Mouse (Mus musculus) CD4-positive, CD25-positive, alpha-beta regulatory T cell, adult 4 months (primary cell): Measurements from ENCODE around the gene Egln1. TPM values are rescaled to one million over a fixed set of nuclear protein-coding genes. Genes with fewer than 3 reads are reported as not detected.
A peak's percentile ranks its signal among the peaks of the same experiment; 100 is the strongest.

Experiments
- ATAC-seq: one replicate; pipeline ENCODE4 v1.8.0; 2017
- polyA plus RNA-seq, 2 experiments: library from polyadenylated mRNA; unstranded; fragments of 100-300 nt; shearing (Covaris generic); gene quantifications; one replicate each; pipeline ENCODE4 v1.2.1; 2017

Egln1 gene
- polyA plus RNA-seq, 2 experiments from 2014 or later, result 11.0 to 13.7 TPM

- no peak for ATAC-seq
Observed at GRCm38 (mm10) chr8:124944406-124944805, 4.7 kb downstream of the Egln1 start.

DNA sequence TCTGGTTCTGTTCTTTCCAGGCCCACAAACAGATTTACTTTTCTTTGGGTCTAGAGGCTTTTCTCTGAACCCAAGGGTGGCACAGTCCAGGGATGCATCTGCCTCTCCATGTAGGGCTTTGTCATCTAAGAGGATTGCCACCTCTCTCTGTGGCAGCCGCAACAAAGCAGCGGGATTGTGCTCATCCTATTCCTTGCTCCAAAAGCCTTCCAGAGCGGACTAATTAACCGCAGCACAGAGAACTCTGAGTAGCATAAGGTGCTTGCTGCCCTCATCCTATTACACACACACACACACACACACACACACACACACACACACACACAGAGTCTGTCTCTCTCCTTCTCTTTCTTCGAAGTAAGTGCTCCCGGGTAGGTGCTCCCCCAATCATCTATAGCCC is 5.3 kb downstream of the Egln1 start:
- ATAC-seq, result no peak

DNA sequence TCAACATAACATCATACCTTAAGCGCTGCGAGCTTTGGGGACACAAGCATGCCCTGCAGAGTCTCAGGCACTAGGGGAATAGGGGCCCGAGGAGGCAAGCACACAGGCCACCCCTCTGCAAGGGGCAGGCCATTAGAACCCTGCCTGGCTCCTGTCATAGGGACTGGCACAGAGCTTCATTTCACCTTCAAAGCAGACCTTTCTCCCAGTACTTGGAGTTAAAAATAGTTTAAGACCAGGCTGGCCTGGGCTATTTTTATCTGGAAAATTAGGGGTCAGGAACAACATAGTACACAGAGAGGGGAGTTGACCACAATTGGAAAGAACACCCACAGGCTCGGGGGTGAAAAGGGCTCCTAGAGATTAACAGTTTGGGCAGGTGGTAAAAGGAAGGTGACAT is 11.8 kb downstream of the Egln1 start:
- ATAC-seq, result no peak

DNA sequence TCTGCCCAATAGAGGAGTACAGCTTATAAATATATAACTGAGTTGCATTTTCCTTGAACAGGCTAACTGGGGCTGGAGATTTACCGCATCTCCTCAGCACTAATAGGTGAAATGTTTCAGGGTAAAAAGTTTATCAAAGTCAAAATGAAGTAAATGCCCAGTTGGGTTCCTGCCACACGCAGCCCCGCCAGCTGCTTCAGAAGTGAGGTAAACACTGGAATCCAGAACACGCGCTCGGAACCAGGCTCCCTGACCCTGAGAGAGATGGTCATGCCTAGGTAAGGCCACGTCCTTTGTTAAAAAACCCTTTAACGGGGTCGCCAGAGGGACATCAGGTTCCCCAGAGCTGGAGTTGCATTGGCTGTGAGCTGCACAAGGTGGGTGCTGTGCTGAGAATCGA is 12.4 kb downstream of the Egln1 start:
- ATAC-seq, result no peak

GRCm38 (mm10) chr8:124935116-124935515 is 14.0 kb downstream of the Egln1 start:
- ATAC-seq, result no peak

GRCm38 (mm10) chr8:124932435-124932834 is 16.7 kb downstream of the Egln1 start:
- ATAC-seq, result no peak

GRCm38 (mm10) chr8:124930649-124931048 is 18.5 kb downstream of the Egln1 start:
- no peak for ATAC-seq

GRCm38 (mm10) chr8:124930086-124930485 is 19.0 kb downstream of the Egln1 start:
- no peak for ATAC-seq

DNA sequence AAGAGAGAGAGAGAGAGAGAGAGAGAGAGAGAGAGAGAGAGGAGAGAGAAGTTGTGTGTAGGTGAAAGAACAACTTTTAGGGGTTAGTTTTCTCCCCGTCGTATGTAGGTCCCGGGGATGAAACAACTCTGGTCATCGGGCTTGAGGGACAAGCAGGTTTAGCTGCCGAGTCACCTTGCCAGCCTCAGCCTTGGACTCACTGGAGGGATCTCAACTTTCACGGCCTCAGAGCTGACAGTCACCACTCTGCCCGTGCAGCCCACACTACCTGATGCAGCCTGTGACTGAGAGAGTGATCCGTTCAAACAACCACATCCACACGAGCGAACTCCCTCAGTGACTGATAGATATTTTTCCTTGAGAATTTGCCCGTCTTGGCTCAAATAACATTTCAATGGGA is 20.1 kb downstream of the Egln1 start:
- no peak for ATAC-seq

GRCm38 (mm10) chr8:124926351-124926771 is 22.8 kb downstream of the Egln1 start:
- no peak for ATAC-seq

DNA sequence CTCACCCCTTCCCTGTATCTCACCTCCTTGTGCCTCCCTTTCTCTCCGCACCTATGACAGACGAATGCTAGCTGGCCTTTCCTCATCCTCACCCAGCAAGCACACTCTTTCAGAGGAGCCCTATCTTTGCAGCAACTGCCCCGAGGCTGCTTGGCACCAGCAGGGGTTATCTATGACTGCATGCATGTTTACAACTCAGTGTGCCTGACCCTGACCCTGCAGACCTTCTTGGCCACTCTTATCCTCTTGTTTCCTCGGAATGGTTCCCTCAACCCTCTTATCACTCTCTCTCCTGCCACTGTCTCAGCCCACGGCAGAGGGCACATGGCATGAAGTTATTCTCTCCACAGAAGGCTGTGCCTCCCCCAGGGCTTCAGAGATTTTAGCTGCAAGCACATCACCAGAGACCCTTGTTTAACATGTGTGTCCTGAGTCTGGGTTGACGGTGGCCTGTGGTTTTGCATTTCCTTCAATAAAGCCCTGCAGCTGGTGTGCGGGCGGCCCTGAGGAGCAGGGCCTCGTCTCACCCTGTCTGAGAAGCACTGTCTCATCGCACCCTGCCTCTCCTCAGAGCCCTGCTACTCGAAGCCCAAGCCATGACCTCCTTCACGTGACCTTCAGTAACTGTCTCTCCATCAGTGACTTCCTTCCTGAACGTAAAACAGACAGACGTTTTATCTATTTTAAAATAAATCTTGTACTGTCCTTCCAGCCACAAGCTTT is 23.4 kb downstream of the Egln1 start:
- ATAC-seq, result peak; percentile 39

- ATAC-seq, result no peak
Observed at GRCm38 (mm10) chr8:124923971-124924652, 25.0 kb downstream of the Egln1 start.

- ATAC-seq, result no peak
Observed at GRCm38 (mm10) chr8:124922490-124923089, 26.5 kb downstream of the Egln1 start.

- ATAC-seq, result no peak
Observed at GRCm38 (mm10) chr8:124921369-124922279, 27.5 kb downstream of the Egln1 start.

- no peak for ATAC-seq
Observed at GRCm38 (mm10) chr8:124917741-124918484, 31.2 kb downstream of the Egln1 start.

GRCm38 (mm10) chr8:124914061-124914460 is 35.1 kb downstream of the Egln1 start:
- ATAC-seq, result no peak

DNA sequence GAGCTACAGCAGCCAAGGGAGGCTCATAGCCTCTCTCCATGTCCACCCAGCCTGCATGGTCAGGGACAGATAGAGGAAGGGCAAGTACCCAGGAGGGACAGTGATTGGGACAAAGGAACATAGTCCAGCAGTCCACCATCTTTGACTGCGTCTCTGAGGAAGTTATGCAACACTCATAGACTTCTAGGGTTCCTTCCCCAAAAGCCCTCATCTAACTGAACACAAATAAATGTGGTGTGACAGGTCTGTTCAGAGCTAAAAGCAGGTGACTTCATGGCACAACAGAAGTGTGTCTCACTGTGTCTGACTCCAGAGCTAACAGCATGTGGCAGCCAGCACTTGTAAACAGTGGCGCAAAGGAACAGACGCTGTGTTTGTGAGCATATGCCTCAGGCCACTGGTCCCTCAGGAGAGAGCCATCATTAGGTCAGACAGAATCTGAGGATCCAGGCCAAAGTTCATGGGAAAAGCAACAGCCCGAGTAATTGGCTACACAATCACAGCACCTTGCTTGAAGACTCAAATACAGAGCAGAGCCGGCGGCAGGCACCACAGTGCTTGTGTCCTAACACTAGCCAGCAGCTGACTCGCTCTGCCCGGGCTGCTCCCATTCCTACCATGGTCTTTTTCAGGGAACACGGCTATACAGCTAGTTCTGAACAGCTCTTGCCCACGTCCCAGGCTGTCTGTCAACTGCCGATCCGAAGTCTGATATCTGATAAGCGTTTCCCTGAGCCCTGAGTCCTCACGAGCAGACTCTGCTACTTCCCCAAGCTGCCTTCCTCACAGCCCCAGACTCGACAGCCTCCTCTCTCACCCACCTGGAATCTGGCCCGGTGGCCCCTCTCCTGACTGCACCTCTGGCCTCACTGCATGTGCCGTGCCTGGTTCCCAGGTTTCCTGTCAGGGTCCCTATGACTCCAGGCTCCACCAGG is 36.9 kb downstream of the Egln1 start:
- no peak for ATAC-seq

- no peak for ATAC-seq
Observed at GRCm38 (mm10) chr8:124910349-124910748, 38.8 kb downstream of the Egln1 start.

DNA sequence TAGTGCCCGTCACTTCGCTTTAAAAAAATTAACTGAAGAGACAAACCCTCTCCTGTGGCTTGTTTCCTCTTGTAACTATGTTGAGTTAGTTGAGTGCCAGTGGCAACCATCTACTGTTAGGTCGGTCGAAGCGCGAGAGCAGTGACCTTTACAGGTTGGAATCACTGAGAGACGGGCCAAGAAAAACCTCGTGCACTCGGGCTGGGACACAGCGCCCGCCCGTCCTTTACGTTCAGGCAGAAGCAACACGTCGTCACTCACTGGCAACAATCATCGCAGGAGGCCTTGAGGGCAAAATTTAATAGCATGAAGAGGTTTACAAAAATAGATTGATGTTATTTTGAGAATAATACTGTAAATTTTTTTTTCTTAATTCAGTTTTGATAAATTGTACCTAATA is 39.2 kb downstream of the Egln1 start:
- no peak for ATAC-seq

DNA sequence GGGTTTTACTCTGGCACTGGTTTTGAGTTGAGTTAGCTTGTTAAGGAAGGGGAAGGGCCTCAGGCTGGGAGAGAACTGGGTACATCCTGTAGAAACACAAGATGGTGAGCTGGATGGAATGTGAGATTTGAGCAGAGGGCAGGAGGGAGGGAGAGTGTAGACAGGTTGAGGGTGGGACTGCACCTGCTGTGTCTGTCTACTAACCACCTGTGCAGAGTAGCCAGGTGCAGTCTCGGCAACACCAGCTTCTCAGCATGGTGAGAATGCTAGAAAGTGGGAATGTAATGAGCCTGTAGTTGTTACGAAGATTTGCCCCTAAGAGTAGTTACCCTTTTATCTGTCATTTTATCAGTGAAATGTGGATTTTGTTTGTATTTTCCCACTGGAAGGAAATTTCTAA is 43.6 kb downstream of the Egln1 start:
- no peak for ATAC-seq

- no peak for ATAC-seq
Observed at GRCm38 (mm10) chr8:124903198-124903597, 45.9 kb downstream of the Egln1 start.
